Mouse (Mus musculus) bone marrow macrophage, adult 2 months (primary cell): ENCODE data around the gene Cpa1.

Experiments
- CTCF ChIP-seq: IDR thresholded peaks from 2 replicates; pipeline ENCODE4 v1.5.1; 2012; ENCODE audit warnings: low read depth, mild to moderate bottlenecking, low read length, moderate library complexity
- POLR2A ChIP-seq: IDR thresholded peaks from 2 replicates; pipeline ENCODE4 v1.6.1; 2012; ENCODE audit warnings: mild to moderate bottlenecking, low read depth, low read length, borderline replicate concordance

DNA sequence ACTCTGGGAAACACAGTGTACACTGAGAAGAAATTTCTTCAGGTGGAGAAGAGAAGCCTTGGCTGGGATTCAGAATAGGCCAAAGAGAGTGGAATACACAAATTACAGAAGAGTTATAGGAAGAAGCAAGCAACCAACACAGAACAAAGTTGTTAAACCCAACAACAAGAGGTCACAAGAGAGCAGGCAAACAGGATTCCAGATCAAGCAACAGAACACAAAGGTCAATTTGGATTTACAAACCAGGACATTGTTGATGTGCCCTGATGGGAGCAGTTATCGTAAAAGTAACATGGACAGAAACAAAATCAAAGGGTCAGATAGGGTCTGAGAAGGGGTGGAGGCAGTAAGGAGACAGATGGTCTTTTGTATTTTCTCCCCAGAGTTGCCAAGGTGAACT, 45.6 kb downstream of the Cpa1 start:
- TF ChIP-seq CTCF: no peak
- no peak for TF ChIP-seq POLR2A
